Mouse (Mus musculus): ENCODE data around the gene Iqgap2. TPM values are rescaled to one million over a fixed set of nuclear protein-coding genes. Genes with fewer than 3 reads are reported as not detected.
A peak's percentile ranks its signal among the peaks of the same experiment; 100 is the strongest.

Iqgap2 gene
- polyA plus RNA-seq, 1 experiment from 2014 or later, result 16.5 TPM

- 54% methylated on average over 14 of the region's 14 CpGs for WGBS
- H3K4me2 ChIP-seq (replicated peaks; ENCODE audit: low read depth), result peak overlapping the region; percentile 37
- no peaks in the 10 kb centered on the region for H3K4me1 ChIP-seq (replicated peaks; ENCODE audit: control insufficient read depth, insufficient read depth)
- no peaks in the 10 kb centered on the region for H3K9me3 ChIP-seq (ENCODE audit: control insufficient read depth, low read length)
- H3K4me3 ChIP-seq (ENCODE audit: low read depth, low read length), result peak overlapping the region; percentile 19; the same call in 1 of the 2 replicates
- ATAC-seq (ENCODE audit: low FRiP score, low TSS enrichment) (peak; percentile 66), DNase-seq (ENCODE audit: low spot score) (peak; percentile 69)
- no peaks in the 10 kb centered on the region for H3K27me3 ChIP-seq (ENCODE audit: control insufficient read depth, insufficient read depth, low read length)
- no peak overlapping the region for H3K9ac ChIP-seq (ENCODE audit: low read length)
- H3K27ac ChIP-seq (replicated peaks), result no peak overlapping the region
- H3K36me3 ChIP-seq (ENCODE audit: control insufficient read depth, insufficient read depth, low read length), result no peaks in the 10 kb centered on the region
- TF ChIP-seq CTCF (IDR thresholded peaks at IDR 0.05; ENCODE audit: low read depth) (peak; percentile 91), EP300 (optimal IDR thresholded peaks at IDR 0.05) (no peak)
These were observed 172.1 kb downstream of the Iqgap2 start for GRCm38 (mm10) chr13:95719320-95720232.

GRCm38 (mm10) chr13:95715356-95715755, 176.4 kb downstream of the Iqgap2 start:
- DNase-seq (ENCODE audit: low spot score) (no peak), ATAC-seq (ENCODE audit: low FRiP score, low TSS enrichment) (no peak)
- Histone ChIP-seq H3K9ac (ENCODE audit: low read length) (no peak overlapping the region), H3K4me1 (replicated peaks; ENCODE audit: control insufficient read depth, insufficient read depth) (no peaks in the 10 kb centered on the region), H3K27me3 (ENCODE audit: control insufficient read depth, insufficient read depth, low read length) (no peaks in the 10 kb centered on the region), H3K27ac (replicated peaks) (no peak overlapping the region), H3K4me3 (ENCODE audit: low read depth, low read length) (no peak overlapping the region), H3K36me3 (ENCODE audit: control insufficient read depth, insufficient read depth, low read length) (no peaks in the 10 kb centered on the region; the same call in 1 of the 2 replicates), H3K4me2 (replicated peaks; ENCODE audit: low read depth) (no peak overlapping the region), H3K9me3 (ENCODE audit: control insufficient read depth, low read length) (no peaks in the 10 kb centered on the region)
- 64% methylated on average over 4 of the region's 4 CpGs for WGBS
- TF ChIP-seq EP300 (optimal IDR thresholded peaks at IDR 0.05) (no peak), CTCF (IDR thresholded peaks at IDR 0.05; ENCODE audit: low read depth) (no peak)

GRCm38 (mm10) chr13:95714271-95714975, 177.3 kb downstream of the Iqgap2 start:
- H3K9me3 ChIP-seq (ENCODE audit: control insufficient read depth, low read length), result no peaks in the 10 kb centered on the region
- H3K27me3 ChIP-seq (ENCODE audit: control insufficient read depth, insufficient read depth, low read length), result no peaks in the 10 kb centered on the region
- no peak for TF ChIP-seq CTCF (IDR thresholded peaks at IDR 0.05; ENCODE audit: low read depth)
- TF ChIP-seq EP300 (optimal IDR thresholded peaks at IDR 0.05), result no peak
- ATAC-seq (ENCODE audit: low FRiP score, low TSS enrichment) (no peak), DNase-seq (ENCODE audit: low spot score) (no peak)
- no peak overlapping the region for H3K4me3 ChIP-seq (ENCODE audit: low read depth, low read length)
- no peak overlapping the region for H3K9ac ChIP-seq (ENCODE audit: low read length)
- no peak overlapping the region for H3K27ac ChIP-seq (replicated peaks)
- H3K4me2 ChIP-seq (replicated peaks; ENCODE audit: low read depth), result no peak overlapping the region
- H3K4me1 ChIP-seq (replicated peaks; ENCODE audit: control insufficient read depth, insufficient read depth), result no peaks in the 10 kb centered on the region
- H3K36me3 ChIP-seq (ENCODE audit: control insufficient read depth, insufficient read depth, low read length), result no peaks in the 10 kb centered on the region; the same call in 1 of the 2 replicates
- 47% methylated on average over 3 of the region's 3 CpGs for WGBS

GRCm38 (mm10) chr13:95712570-95713268, 179.0 kb downstream of the Iqgap2 start:
- DNase-seq (ENCODE audit: low spot score) (no peak), ATAC-seq (ENCODE audit: low FRiP score, low TSS enrichment) (no peak)
- WGBS, result 77% methylated on average over 9 of the region's 9 CpGs
- H3K9ac ChIP-seq (ENCODE audit: low read length), result no peak overlapping the region
- no peaks in the 10 kb centered on the region for H3K27me3 ChIP-seq (ENCODE audit: control insufficient read depth, insufficient read depth, low read length)
- H3K4me3 ChIP-seq (ENCODE audit: low read depth, low read length), result no peak overlapping the region
- no peaks in the 10 kb centered on the region; the same call in 1 of the 2 replicates for H3K36me3 ChIP-seq (ENCODE audit: control insufficient read depth, insufficient read depth, low read length)
- no peaks in the 10 kb centered on the region for H3K4me1 ChIP-seq (replicated peaks; ENCODE audit: control insufficient read depth, insufficient read depth)
- H3K27ac ChIP-seq (replicated peaks), result no peak overlapping the region
- no peak for TF ChIP-seq CTCF (IDR thresholded peaks at IDR 0.05; ENCODE audit: low read depth)
- no peak for TF ChIP-seq EP300 (optimal IDR thresholded peaks at IDR 0.05)
- H3K4me2 ChIP-seq (replicated peaks; ENCODE audit: low read depth), result no peak overlapping the region
- no peaks in the 10 kb centered on the region for H3K9me3 ChIP-seq (ENCODE audit: control insufficient read depth, low read length)

- no peak for DNase-seq (ENCODE audit: low spot score)
- Histone ChIP-seq H3K36me3 (ENCODE audit: control insufficient read depth, insufficient read depth, low read length) (no peaks in the 10 kb centered on the region; the same call in 1 of the 2 replicates), H3K9ac (ENCODE audit: low read length) (no peak overlapping the region), H3K27me3 (ENCODE audit: control insufficient read depth, insufficient read depth, low read length) (no peaks in the 10 kb centered on the region), H3K27ac (replicated peaks) (no peak overlapping the region), H3K4me1 (replicated peaks; ENCODE audit: control insufficient read depth, insufficient read depth) (no peaks in the 10 kb centered on the region), H3K4me2 (replicated peaks; ENCODE audit: low read depth) (no peak overlapping the region), H3K4me3 (ENCODE audit: low read depth, low read length) (no peak overlapping the region), H3K9me3 (ENCODE audit: control insufficient read depth, low read length) (no peaks in the 10 kb centered on the region)
- no peak for TF ChIP-seq CTCF (IDR thresholded peaks at IDR 0.05; ENCODE audit: low read depth)
- no peak for TF ChIP-seq EP300 (optimal IDR thresholded peaks at IDR 0.05)
- no peak for ATAC-seq (ENCODE audit: low FRiP score, low TSS enrichment)
These were observed 179.7 kb downstream of the Iqgap2 start for GRCm38 (mm10) chr13:95712054-95712453.
